Mouse (Mus musculus) adrenal gland, postnatal 25 days (tissue): ENCODE data around the gene Slc6a19. TPM values are rescaled to one million over a fixed set of nuclear protein-coding genes. Genes with fewer than 3 reads are reported as not detected.

Experiments
- DNase-seq: peaks from one replicate; pipeline ENCODE4 v3.0.0; 2021; ENCODE audit warnings: mixed read lengths
- total RNA-seq: library from RNA; stranded (reverse); gene quantifications from 2 replicates; pipeline ENCODE4 v1.2.3, GENCODE M21; 2021

The Slc6a19 gene
- total RNA-seq, 1 experiment from 2014 or later = 0.36 TPM

GRCm38 (mm10) chr13:73658953-73659352 lies 45.7 kb downstream of the Slc6a19 start:
- DNase-seq = no peak

DNA sequence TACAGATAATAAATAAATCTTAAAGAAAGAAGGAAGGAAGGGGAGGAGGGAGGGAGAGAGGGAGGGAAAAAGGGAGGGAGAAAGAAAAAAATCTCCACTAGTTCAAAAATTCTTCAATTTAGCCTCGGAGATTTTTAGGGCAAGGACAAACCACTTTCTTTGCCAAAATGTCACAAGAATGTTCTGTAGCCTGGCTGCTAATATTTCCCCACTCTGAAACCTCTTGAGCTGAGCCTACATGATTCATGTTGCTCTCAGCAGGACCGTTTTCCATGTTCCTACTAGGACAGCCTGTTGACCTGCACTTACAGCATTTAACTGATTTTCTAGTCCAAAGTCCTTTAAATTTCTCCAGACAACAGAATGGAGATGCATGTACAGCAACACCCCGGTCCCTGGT lies 49.7 kb downstream of the Slc6a19 start:
- DNase-seq = no peak

- DNase-seq = no peak
Measured at GRCm38 (mm10) chr13:73653266-73653665, 51.4 kb downstream of the Slc6a19 start.

DNA sequence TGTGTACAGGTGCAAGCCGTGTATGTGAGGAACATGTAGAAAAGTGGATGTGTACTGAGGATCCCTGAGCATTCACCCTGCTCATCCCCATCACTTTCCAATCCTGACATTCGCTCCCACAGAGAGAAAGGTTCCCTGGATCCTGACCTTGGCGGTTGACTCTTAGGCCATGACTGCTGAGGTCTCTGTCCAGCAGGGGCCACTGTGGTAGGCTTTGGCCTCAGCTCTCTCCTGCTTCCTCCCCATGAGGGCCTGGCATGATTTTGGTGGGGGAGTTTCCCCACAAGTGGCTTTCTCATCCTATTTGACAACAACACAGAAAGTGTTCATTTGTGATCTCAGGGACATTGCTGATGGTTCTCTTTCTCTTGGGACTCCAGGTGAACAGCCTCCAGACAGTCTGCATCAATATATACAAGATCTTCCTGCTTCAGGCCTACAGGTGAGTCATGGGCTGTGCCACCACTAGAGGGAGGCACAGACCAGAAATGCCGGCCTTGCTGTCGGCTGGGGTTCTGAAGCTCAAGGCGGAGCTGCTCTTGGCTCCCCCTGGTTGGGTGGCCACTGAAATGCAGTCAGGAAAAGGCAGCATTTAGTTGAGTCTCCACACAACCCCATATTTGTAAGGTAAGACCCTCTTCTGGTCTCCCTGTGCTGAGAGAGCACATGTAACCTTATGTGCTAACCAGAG lies 58.1 kb downstream of the Slc6a19 start:
- DNase-seq = peak; percentile 60

DNA sequence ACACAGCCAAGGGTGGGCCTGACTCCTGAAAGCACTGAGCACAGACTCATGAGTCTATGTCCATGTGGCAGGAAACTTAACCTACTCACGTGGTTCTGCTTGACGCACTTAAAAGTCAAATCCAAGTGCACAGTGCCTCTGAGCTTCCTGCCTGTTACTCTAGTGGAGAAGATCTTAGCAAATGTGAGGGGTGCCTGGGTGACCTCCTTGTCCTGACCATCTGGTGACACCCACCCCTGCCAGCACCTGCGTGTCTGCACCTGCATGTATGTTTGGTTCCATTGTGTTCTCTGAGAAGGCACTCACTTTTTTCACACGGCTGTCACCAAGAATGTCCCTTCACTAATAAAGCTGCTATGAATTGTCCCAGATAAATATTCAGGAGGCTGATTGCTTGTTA lies 63.4 kb downstream of the Slc6a19 start:
- no peak for DNase-seq

- no peak for DNase-seq
Measured at GRCm38 (mm10) chr13:73637826-73638225, 66.8 kb downstream of the Slc6a19 start.

DNA sequence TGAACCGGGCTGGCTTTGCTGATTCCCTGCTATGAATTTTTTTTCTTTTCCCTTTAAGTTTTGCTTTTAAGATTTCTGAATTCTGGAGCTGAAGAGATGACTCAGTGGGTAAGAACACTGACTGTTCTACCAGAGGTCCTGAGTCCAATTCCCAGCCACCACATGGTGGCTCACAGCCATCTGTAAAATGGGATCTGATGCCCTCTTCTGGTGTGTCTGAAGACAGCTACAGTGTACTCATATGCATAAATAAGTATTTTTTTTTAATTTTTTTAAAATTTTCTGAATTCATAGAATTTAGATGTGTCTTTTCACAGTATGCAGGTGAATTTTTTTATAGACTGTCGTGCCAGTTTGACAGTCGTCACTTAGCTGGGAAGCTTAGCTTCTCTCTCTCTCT lies 72.8 kb downstream of the Slc6a19 start:
- DNase-seq = no peak

Other genes starting within 250 kb of the Slc6a19 start
- gene Lpcat1, start 237.7 kb downstream of the Slc6a19 start, total RNA-seq = 12.7 and 20.9 TPM in 2 replicates
- gene Slc6a3, start 168.1 kb downstream of the Slc6a19 start, total RNA-seq = 0.12 TPM in 1 of 2 replicates, not detected in the other
- 151 and 160 TPM in 2 replicates for gene Clptm1l, start 100.9 kb downstream of the Slc6a19 start, total RNA-seq
- gene Tert, start 78.0 kb downstream of the Slc6a19 start, total RNA-seq = 9.4 and 10.6 TPM in 2 replicates
- gene Slc6a18, start 26.8 kb downstream of the Slc6a19 start, total RNA-seq = not detected in 2 replicates
- gene Slc12a7, start 28.2 kb upstream of the Slc6a19 start, total RNA-seq = 40.0 and 48.2 TPM in 2 replicates
- 1.2 and 1.8 TPM in 2 replicates for gene Nkd2, start 142.8 kb upstream of the Slc6a19 start, total RNA-seq
- gene Trip13, start 232.9 kb upstream of the Slc6a19 start, total RNA-seq = 1.4 and 3.3 TPM in 2 replicates
- 29.2 and 37.5 TPM in 2 replicates for gene Brd9, start 232.9 kb upstream of the Slc6a19 start, total RNA-seq